Mouse (Mus musculus) thymus, adult 2 months (tissue): ENCODE results near the gene Ranbp10.

Experiments
- CTCF ChIP-seq: fragments of 200-500 bp; IDR thresholded peaks from 2 replicates; pipeline ENCODE4 v1.5.1; 2012; ENCODE audit warnings: mild to moderate bottlenecking, control low read depth, low read length, moderate library complexity, borderline replicate concordance; ENCODE audit not compliant: control insufficient read depth, poor library complexity, insufficient read depth; ENCODE audit errors: extremely low read depth
- POLR2A ChIP-seq: fragments of 200-500 bp; IDR thresholded peaks from 2 replicates; pipeline ENCODE4 v1.6.1; 2012; ENCODE audit warnings: mild to moderate bottlenecking, low read length, control low read depth, moderate library complexity; ENCODE audit not compliant: control insufficient read depth, poor library complexity, insufficient read depth; ENCODE audit errors: extremely low read depth

- no peak for TF ChIP-seq CTCF
- TF ChIP-seq POLR2A: no peak
Observed at GRCm38 (mm10) chr8:105725726-105726125, 101.4 kb downstream of the Ranbp10 start.
